Comparison of ENCODE assay signal across 19 mouse cellular contexts in the genomic region with DNA sequence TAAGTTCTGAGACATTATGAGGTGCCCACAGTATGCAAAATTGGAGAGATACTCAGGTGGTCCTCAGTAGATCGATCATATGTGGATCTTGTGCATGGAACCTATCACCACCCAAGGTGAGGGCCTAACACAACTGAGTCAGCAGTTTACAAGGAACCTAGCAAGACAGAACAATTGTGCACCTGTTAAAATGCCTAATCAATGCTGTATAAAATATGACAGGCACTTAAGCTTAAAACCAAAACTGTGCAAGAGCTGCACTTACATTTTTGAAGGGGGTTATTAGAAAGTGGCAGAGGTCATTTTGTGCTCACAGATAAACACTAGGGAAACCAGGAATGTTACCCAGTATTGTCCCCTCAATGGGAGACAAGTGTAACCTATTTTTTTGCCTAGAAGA. TPM values are rescaled to one million over a fixed set of nuclear protein-coding genes. Genes with fewer than 3 reads are reported as not detected.
"Had no signal": no experiment of that assay in that cellular context is flagged by ENCODE, and none has a peak within 500 bp of the region (broad histone marks: within the 10 kb centered on the region; RNA-seq: fewer than 3 reads in every experiment).

No protein-coding gene starts in this region.

- H3K9me3 ChIP-seq: lung, embryonic 15.5 days; megakaryocyte, embryonic 14.5 days; midbrain, embryonic 13.5 days; midbrain, embryonic 15.5 days; neural tube, embryonic 12.5 days had no signal

- H3K9ac ChIP-seq: liver, postnatal 0 days; lung, embryonic 15.5 days; midbrain, embryonic 13.5 days; midbrain, embryonic 15.5 days; neural tube, embryonic 12.5 days had no signal

- H3K4me3 ChIP-seq: lung, embryonic 15.5 days; megakaryocyte, embryonic 14.5 days; midbrain, embryonic 13.5 days; midbrain, embryonic 15.5 days; neural tube, embryonic 12.5 days had no signal

- H3K27ac ChIP-seq: lung, embryonic 15.5 days; macrophage; midbrain, embryonic 13.5 days; midbrain, embryonic 15.5 days; neural tube, embryonic 12.5 days had no signal

- H3K27me3 ChIP-seq: lung, embryonic 15.5 days; megakaryocyte, embryonic 14.5 days; midbrain, embryonic 13.5 days; midbrain, embryonic 15.5 days; neural tube, embryonic 12.5 days had no signal

- H3K4me1 ChIP-seq: lung, embryonic 15.5 days; neural tube, embryonic 12.5 days had no signal

- H3K4me2 ChIP-seq: lung, embryonic 15.5 days; midbrain, embryonic 11.5 days; midbrain, embryonic 13.5 days; midbrain, embryonic 15.5 days; neural tube, embryonic 12.5 days had no signal

- DNase-seq: liver, postnatal 0 days; lung, adult 2 months; lung, postnatal 14 days; lung, postnatal 36 days; right cerebral cortex, postnatal 25 days; right cerebral cortex, postnatal 4 days; spleen, adult 18-20 months; thymus, adult 18-20 months; thymus, postnatal 14 days; thymus, postnatal 36 days had no signal

RNA-seq across cellular contexts. Expression of gene Fam161a, which starts 2.1 kb away (rescaled TPM):
- polyA plus RNA-seq: small intestine, adult 2 months had no signal

RNA-seq across cellular contexts. Expression of gene Gm28048, which starts 23.4 kb away (rescaled TPM):
- total RNA-seq: midbrain, postnatal 0 days had no signal
- polyA plus RNA-seq: lung, adult 2 months; small intestine, adult 2 months had no signal
